Mouse (Mus musculus) frontal cortex, postnatal 36 days (tissue): ENCODE measurements at regions not wholly inside any gene's neighbourhood (a gene's known extent, or its start where the extent isn't known, plus 50 kb on each side); places are given as distances from the start of the nearest gene placed in this dataset.

Experiments
- DNase-seq, 2 experiments: peaks; one replicate each; pipeline ENCODE4 v3.0.0; 2022; ENCODE audit warnings: low spot score in 2 of 2

- DNase-seq: peak; percentile 64 to 83
Measured at GRCm38 (mm10) chr1:41810318-41810964, 885.1 kb upstream of the Pou3f3 start.

DNA sequence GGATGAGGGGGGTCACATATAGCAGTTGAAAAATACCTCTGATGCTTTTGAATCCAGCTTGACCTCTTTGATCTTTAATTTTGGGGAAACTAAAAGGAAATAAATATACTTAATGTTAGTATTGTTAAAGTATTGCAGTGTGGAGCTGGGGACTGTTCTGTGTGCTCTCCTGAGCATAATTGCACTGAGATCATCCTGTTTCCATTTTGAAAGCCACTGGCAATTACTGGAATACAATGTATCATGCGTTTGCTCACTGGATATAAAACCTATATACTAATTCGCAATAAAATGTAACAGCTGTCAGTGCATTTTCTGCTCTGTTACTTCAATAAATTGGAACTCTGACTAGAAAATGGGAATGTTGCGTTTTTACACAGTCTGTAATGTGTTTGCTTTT lies 884.4 kb upstream of the Pou3f3 start:
- DNase-seq: no peak

DNA sequence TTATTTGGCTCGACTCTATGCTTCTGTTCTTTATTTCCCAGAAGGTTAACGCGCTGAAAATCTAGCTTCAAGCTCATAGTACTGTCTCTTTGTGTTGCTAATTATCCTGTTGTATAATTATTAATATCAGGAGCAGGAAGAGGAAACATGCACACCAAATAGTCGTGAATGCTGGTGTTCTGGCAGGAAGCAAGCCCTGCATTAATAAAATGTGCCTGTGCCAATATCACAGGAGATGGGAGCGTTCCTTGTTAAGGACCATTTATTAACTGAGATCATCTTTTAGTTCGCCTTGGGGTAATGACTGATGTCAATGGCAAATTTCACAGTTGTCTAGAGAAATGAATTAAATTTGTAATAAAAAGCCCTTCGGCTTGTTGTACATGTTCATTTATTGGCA lies 883.5 kb upstream of the Pou3f3 start:
- no peak for DNase-seq

DNA sequence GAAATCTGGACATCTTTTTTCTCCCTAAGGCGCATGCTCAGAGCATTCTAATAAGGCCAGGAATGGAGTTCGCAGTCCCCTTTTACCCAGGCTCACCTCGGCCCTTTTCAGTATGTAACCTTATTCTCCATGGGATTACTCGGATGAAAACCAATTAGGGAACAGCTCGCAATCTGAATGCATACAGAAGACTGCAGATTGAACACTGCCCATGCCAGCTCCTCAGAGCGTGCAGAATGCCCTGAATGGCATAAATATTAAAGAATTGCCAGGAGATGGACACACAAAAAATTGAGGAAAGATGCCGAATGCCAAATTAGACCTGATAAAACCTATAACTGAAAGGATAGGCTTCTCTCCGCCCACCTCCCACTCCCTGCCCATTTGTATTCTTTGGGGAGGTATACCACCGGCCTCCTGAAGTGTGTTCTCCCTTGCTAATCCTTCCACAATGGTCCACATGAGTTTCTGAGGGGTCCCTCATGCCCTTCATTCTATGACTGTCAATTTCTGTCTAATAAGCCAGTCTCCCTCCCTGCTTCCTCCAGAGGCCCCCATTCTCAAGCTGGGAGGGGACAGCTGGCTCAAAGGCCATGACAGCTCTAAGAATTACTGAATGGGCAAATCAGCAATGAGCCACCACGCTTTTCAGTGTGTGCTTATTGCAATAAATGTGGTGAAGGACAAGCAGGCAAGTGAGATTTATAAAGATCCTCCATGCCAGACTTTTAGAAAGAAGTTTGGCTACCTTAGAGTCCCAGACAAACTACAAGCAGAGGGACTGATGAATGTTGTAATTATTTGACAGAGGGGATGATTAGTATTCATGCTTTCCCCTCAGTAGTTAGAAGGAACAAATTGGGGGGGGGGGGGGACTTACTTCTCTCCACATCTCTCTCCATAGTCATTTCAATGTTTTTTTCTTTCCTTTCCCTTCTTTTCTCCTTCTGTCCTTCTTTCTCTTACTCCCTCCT lies 881.2 kb upstream of the Pou3f3 start:
- DNase-seq: no peak

GRCm38 (mm10) chr1:41815021-41815420 lies 880.5 kb upstream of the Pou3f3 start:
- no peak for DNase-seq

GRCm38 (mm10) chr1:41822742-41823141 lies 872.8 kb upstream of the Pou3f3 start:
- no peak for DNase-seq

DNA sequence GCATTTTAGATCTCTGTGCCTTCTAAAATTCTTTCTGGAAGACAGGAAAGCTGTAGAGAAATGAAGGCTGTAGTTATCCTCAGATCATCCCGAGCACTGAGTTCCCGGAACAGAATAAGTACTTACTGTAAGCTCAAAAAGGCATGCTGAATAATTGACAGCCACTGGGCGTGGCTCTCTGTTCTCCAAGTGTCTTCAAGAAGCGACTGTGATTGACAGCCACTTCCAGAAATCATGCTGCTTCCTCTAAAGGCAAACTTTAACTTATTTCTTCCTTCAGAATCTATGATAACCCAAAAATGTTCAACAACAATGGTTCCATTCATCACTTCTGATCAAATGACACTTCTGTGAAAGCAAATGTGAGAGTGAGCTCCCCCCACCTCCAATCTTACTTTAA lies 870.3 kb upstream of the Pou3f3 start:
- DNase-seq: no peak

GRCm38 (mm10) chr1:41831641-41832040 lies 863.9 kb upstream of the Pou3f3 start:
- DNase-seq: no peak
